Mouse (Mus musculus): Measurements from ENCODE around the gene Eps8. TPM values are rescaled to one million over a fixed set of nuclear protein-coding genes. Genes with fewer than 3 reads are reported as not detected.

Eps8 gene
- total RNA-seq, 2 experiments from 2014 or later: 23.3 to 26.0 TPM

GRCm38 (mm10) chr6:137519529-137520342 is 134.9 kb downstream of the Eps8 start:
- no peak for DNase-seq

DNA sequence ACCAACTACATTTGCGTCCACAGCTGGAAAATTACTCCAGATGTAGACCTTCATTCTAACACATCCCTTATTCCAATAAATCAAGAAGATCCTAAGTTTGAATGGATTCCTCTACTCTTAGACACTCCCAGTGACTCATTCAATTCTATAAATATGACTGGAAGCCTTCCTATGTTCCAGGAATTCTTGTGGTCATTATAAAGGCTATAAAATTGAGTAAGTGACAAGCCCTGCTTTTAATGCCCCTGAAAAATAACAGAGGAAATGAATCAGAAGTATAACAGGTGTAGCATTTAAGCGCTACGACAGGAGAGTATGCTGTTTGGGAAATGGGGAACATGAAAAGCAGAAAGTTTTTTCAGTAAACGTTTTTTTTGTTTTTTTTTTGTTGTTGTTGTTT is 139.8 kb downstream of the Eps8 start:
- no peak for DNase-seq

- DNase-seq: no peak
These were observed 141.9 kb downstream of the Eps8 start for GRCm38 (mm10) chr6:137512753-137513152.

DNA sequence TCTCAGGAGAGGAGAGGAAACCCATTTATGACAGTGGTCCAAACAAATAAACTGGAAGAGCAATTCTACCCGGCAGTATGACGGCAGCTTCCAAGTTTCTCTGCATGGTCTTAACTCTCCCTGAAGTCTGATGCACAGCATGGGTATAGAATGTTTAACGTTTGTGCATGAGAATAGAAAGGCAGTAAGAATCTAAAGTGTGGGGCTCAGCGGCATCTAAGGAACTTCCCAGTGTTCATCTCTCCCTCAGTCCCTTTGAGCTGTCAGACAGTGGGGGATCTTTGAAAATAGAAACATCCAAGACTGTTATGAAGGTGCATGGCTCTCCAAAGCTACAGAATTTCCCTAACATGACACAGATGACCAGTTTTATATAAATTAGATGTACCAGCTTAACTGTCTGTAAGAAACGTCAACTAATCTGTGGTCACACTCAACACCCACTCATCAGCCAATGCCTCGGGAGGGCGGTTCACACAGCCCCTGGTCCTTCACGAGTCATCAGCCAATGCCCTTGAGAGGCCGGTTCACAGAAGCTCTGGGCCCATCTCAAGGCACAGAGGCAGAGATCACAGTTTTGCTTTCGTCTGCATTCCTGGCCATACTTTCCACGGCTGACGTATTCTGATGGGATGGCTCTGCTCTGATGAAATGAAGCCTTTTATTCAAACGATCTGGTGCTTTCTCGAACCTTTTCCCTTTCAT is 145.2 kb downstream of the Eps8 start:
- peak; percentile 24 for DNase-seq

DNA sequence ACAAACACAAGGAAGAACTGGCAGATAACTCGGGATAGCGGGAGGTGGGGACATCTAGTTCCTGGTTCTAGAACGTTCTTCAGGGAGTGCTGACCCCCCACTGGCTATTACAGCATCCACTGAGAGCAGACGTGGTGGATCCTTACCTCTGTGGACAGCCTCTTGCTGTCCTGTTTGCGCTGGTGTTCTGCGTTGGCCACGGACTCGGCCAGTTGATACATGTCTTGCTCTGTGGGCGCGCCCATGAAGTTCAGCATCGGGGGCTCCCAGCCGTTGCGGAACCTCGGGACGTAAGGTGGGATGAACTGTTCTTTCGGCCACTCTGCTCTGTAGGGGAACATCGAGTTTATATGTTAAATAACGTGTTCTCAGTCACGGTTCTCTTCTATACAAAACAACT is 145.7 kb downstream of the Eps8 start:
- DNase-seq: no peak

GRCm38 (mm10) chr6:137506563-137506962 is 148.1 kb downstream of the Eps8 start:
- peak; percentile 14 for DNase-seq

GRCm38 (mm10) chr6:137505555-137506227 is 149.0 kb downstream of the Eps8 start:
- no peak for DNase-seq

- no peak for DNase-seq
These were observed 150.6 kb downstream of the Eps8 start for GRCm38 (mm10) chr6:137504052-137504451.

- DNase-seq: no peak
These were observed 151.2 kb downstream of the Eps8 start for GRCm38 (mm10) chr6:137503462-137503861.

GRCm38 (mm10) chr6:137503009-137503408 is 151.7 kb downstream of the Eps8 start:
- DNase-seq: no peak

GRCm38 (mm10) chr6:137498781-137499180 is 155.9 kb downstream of the Eps8 start:
- DNase-seq: no peak

DNA sequence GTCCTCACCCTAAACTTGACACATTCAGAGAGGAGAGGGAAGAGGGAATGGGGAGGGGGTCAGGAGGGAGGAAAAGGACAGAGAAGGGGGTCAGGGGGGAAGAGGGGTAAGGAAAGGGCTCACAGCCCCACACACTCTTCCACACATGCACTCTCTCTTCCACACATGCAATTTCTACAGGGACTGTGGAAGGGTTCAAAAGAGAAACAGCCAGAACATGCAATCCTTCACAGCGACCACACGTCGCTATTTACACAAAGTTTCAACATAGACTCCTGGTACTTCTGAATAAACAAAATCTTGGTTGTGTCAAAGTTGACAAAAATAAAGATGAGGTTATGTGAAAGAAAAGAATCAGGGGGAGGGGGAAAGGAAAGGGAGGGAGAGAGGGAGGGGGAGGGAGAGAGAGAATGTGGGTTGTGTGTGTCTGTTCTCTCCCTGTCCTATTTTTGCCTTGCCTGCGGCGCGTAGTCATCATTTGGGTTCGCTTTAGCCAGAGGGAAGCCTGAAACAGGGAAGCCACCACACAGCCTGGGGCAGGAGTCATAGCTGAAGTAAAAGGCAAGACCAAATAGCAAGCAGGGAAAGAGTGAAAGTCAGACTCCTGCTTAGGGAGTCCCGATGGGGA is 157.4 kb downstream of the Eps8 start:
- DNase-seq: no peak

GRCm38 (mm10) chr6:137496562-137496961 is 158.1 kb downstream of the Eps8 start:
- DNase-seq: no peak

- no peak for DNase-seq
These were observed 159.4 kb downstream of the Eps8 start for GRCm38 (mm10) chr6:137495233-137495632.

GRCm38 (mm10) chr6:137494801-137495200 is 159.9 kb downstream of the Eps8 start:
- DNase-seq: no peak

- DNase-seq: no peak
These were observed 160.6 kb downstream of the Eps8 start for GRCm38 (mm10) chr6:137494136-137494475.

DNA sequence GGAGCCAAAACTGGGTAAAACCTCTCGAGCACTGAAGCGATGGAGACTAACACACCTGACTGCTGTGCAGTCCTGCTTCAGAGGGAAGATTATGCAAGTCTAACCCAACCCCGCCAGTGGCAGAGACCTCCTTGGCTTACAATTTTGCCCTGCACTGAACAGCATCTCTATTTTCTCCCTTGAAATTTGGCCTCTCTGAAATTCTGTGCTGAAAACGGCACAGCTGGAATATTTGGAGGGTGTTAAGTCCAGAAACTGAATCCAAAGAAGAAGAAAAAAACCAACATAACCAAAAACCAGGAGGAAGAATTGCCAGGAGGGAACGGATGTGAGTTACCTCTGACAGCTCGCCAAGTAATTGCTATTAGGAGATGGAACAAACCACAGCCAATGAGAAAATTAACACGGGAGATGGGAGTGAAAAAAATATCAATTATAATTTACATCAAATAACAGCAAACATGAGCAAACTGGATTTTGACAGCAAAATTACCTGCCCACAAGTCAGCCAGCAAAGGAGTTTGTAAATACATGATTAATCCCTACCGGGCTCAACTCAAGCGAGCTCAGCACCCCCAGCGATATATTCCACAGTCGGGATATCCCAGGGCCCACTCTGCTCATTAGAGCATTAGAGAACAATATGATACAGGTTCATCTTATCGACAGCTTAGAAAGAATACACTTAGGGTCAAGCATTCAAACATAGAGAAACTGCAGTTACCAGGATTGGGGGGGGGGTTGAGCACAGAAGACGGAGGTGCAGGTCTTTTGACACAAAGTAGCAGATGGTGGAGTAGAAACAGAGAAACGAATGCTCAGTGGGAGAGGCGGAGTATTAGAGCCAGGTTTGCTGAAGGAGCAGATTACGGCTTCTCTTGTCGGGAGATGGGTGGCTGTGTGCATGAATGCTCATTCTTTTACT is 161.2 kb downstream of the Eps8 start:
- no peak for DNase-seq

DNA sequence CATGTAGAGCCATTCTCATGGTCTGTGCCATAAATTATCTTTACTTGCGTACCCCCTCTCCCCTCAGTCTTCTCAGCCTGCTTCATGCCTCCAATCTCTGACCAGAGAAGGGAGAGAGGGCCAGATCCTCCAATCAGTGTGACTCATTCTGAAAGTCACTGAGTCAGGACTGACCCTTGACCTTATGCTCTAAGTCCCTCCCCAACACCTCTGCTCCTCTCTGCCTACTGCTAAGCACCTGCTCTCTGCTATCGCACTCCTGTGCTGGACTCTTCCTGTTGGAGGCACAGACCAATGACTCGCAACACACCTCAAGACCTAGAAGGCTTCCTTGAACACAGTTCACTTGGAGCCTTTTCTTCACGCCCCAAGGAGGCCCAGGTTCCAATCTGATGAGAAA is 162.1 kb downstream of the Eps8 start:
- DNase-seq: no peak

GRCm38 (mm10) chr6:137491659-137492058 is 163.0 kb downstream of the Eps8 start:
- no peak for DNase-seq

GRCm38 (mm10) chr6:137490115-137490514 is 164.6 kb downstream of the Eps8 start:
- DNase-seq: no peak

GRCm38 (mm10) chr6:137487443-137487842 is 167.2 kb downstream of the Eps8 start:
- DNase-seq: no peak

GRCm38 (mm10) chr6:137482891-137483290 is 171.8 kb downstream of the Eps8 start:
- no peak for DNase-seq
